Mouse (Mus musculus) adrenal gland, adult 10 weeks (tissue): ENCODE results near the gene Rnd1. TPM values are rescaled to one million over a fixed set of nuclear protein-coding genes. Genes with fewer than 3 reads are reported as not detected.

Experiments
- polyA plus RNA-seq: library from polyadenylated mRNA; stranded (reverse); fragments of 350-450 nt; fragmentation: Illumina TruSeq; extraction: RNeasy Lipid Tissue Mini Kit (QIAGEN cat#74804); gene quantifications from one replicate; pipeline ENCODE4 v1.2.3, GENCODE M21; 2014; ENCODE audit warnings: low read depth, low replicate concordance

The Rnd1 gene
- polyA plus RNA-seq, result not detected

GRCm38 (mm10) chr15:98676940-98677728 lies at the start of gene Rnd1:
Gene Rnd1 (minus strand): TSS chr15:98677461.

GRCm38 (mm10) chr15:98707766-98708372 lies 30.6 kb upstream of the Rnd1 start, which contains the start of gene Ccdc65:
Gene Ccdc65 (plus strand): TSS chr15:98708207.

GRCm38 (mm10) chr15:98662567-98663545 lies 14.4 kb downstream of the Rnd1 start, which contains the start of gene Ddx23:
Gene Ddx23 (minus strand): TSS chr15:98662894.

GRCm38 (mm10) chr15:98630540-98630939 lies 46.7 kb downstream of the Rnd1 start, which contains the start of gene Cacnb3:
Gene Cacnb3 (plus strand): TSS chr15:98630840.

Other genes with a start within 250 kb of the Rnd1 start
- not detected for gene Olfr282, start 246.2 kb downstream of the Rnd1 start, polyA plus RNA-seq
- gene Olfr281, start 224.9 kb downstream of the Rnd1 start, polyA plus RNA-seq, result not detected
- gene OR5BS1P, start 207.6 kb downstream of the Rnd1 start, polyA plus RNA-seq, result not detected
- gene Lalba, start 194.7 kb downstream of the Rnd1 start, polyA plus RNA-seq, result not detected
- not detected for gene Olfr279, start 185.1 kb downstream of the Rnd1 start, polyA plus RNA-seq
- 76.7 TPM for gene Kansl2, start 143.2 kb downstream of the Rnd1 start, polyA plus RNA-seq
- 88.9 TPM for gene Ccnt1, start 106.5 kb downstream of the Rnd1 start, polyA plus RNA-seq
- gene 4930415O20Rik, start 106.5 kb downstream of the Rnd1 start, polyA plus RNA-seq, result not detected
- gene Adcy6, start 67.4 kb downstream of the Rnd1 start, polyA plus RNA-seq, result 3.9 TPM
- 0.47 TPM for gene Cacnb3, start 46.6 kb downstream of the Rnd1 start, polyA plus RNA-seq
- gene Ddx23, start 14.6 kb downstream of the Rnd1 start, polyA plus RNA-seq, result 4.0 TPM
- not detected for gene Ccdc65, start 30.7 kb upstream of the Rnd1 start, polyA plus RNA-seq
- gene Fkbp11, start 50.7 kb upstream of the Rnd1 start, polyA plus RNA-seq, result not detected
- 59.2 TPM for gene Arf3, start 85.8 kb upstream of the Rnd1 start, polyA plus RNA-seq
- 0.23 TPM for gene Wnt10b, start 100.7 kb upstream of the Rnd1 start, polyA plus RNA-seq
- not detected for gene Wnt1, start 112.4 kb upstream of the Rnd1 start, polyA plus RNA-seq
- gene Ddn, start 132.0 kb upstream of the Rnd1 start, polyA plus RNA-seq, result not detected
- gene Prkag1, start 154.1 kb upstream of the Rnd1 start, polyA plus RNA-seq, result 69.0 TPM
- 2.3 TPM for gene Kmt2d, start 193.7 kb upstream of the Rnd1 start, polyA plus RNA-seq
- gene Rhebl1, start 217.1 kb upstream of the Rnd1 start, polyA plus RNA-seq, result 1.5 TPM
- 0.47 TPM for gene Dhh, start 221.1 kb upstream of the Rnd1 start, polyA plus RNA-seq
- gene Lmbr1l, start 240.8 kb upstream of the Rnd1 start, polyA plus RNA-seq, result 1.9 TPM